Mouse (Mus musculus) limb, embryonic 14.5 days (tissue): ENCODE results near the gene Astn2. TPM values are rescaled to one million over a fixed set of nuclear protein-coding genes. Genes with fewer than 3 reads are reported as not detected.

Experiments
- ATAC-seq: fragments of 200-750 bp; cut with Nextera tagmentation; 2 replicates; pipeline ENCODE4 v1.8.0; 2017; ENCODE audit warnings: low read depth, moderate number of reproducible peaks, moderate TSS enrichment; ENCODE audit not compliant: low FRiP score
- DNase-seq: peaks from one replicate; pipeline ENCODE4 v3.0.0-alpha.2; 2015; ENCODE audit warnings: low spot score
- H3K27ac ChIP-seq: fragments of 300-500 bp; sonication (generic); replicated peaks from 2 replicates; pipeline ENCODE4 v1.5.1; 2014; ENCODE audit warnings: low read depth, mild to moderate bottlenecking, low read length, moderate library complexity, mixed read lengths
- H3K27me3 ChIP-seq: fragments of 300-500 bp; sonication (generic); 2 replicates; pipeline ENCODE4 v1.6.1; 2014; ENCODE audit warnings: low read length, mixed read lengths; ENCODE audit not compliant: control insufficient read depth, insufficient read depth
- H3K36me3 ChIP-seq: fragments of 300-500 bp; sonication (generic); 2 replicates; pipeline ENCODE4 v1.6.1; 2014; ENCODE audit warnings: mild to moderate bottlenecking, low read length, moderate library complexity, mixed read lengths; ENCODE audit not compliant: control insufficient read depth, insufficient read depth
- H3K4me1 ChIP-seq: fragments of 300-500 bp; sonication (generic); 2 replicates; pipeline ENCODE4 v1.6.1; 2014; ENCODE audit warnings: antibody characterized with exemption, low read length, mixed read lengths; ENCODE audit not compliant: control insufficient read depth, insufficient read depth
- H3K4me2 ChIP-seq: fragments of 300-500 bp; sonication (generic); replicated peaks from 2 replicates; pipeline ENCODE4 v1.6.1; 2014; ENCODE audit warnings: low read depth, mild to moderate bottlenecking, low read length, moderate library complexity; ENCODE audit not compliant: severe bottlenecking
- H3K4me3 ChIP-seq: fragments of 300-500 bp; sonication (generic); replicated peaks from 2 replicates; pipeline ENCODE4 v1.5.1; 2014; ENCODE audit warnings: low read length
- H3K9ac ChIP-seq: fragments of 300-500 bp; sonication (generic); 2 replicates; pipeline ENCODE4 v1.6.1; 2014; ENCODE audit warnings: mild to moderate bottlenecking, low read depth, low read length, moderate library complexity; ENCODE audit not compliant: severe bottlenecking
- H3K9me3 ChIP-seq: fragments of 300-500 bp; sonication (generic); 2 replicates; pipeline ENCODE4 v1.6.1; 2016; ENCODE audit warnings: low read length; ENCODE audit not compliant: control insufficient read depth
- POLR2A ChIP-seq: fragments of 200-500 bp; IDR thresholded peaks from 2 replicates; pipeline ENCODE4 v1.8.0; 2012; ENCODE audit warnings: inconsistent platforms, mild to moderate bottlenecking, moderate library complexity, borderline replicate concordance; ENCODE audit not compliant: insufficient read depth, insufficient read length; ENCODE audit errors: extremely low read depth
- WGBS: fragments of 180-500 bp; shearing (Covaris S2); extraction: QIAGEN DNeasy Blood & Tissue Kit; methylation state at CpG from one replicate; pipeline ENCODE4 v1.1.7; 2014; 5-methylcytosine and 5-hydroxymethylcytosine counted together
- polyA plus RNA-seq, 2 experiments: library from polyadenylated mRNA; depleted of rRNA in 1 of 2; stranded (reverse) in 1 of 2; unstranded in 1 of 2; fragments of >200 nt; fragmentation: Nextera tagmentation in 1 of 2; extraction: Ambion mirVana in 1 of 2; gene quantifications; 2 replicates each; pipeline versions ENCODE4 v1.2.1 to v1.2.3; 2012 to 2014

Astn2 gene
- polyA plus RNA-seq, 2 experiments: 1.6 to 8.7 TPM

DNA sequence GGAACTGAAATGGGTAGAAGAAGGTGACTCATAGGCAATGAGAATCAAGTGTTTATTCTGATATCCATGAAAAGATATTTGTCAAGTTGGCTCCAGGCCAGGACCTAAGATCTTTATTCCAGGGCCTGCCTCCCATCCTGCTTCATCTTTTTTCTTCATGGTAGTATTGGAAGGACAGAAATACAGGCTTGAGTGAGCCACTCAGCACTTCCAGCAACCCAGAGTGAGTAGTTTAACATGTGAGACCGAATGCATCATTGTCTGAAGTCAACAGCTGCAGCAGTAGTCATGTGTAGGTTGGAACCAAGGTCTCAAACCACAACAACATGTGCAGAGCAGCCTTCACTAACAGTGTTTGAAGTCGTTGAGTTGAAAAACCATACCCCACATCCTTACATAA lies 636.5 kb downstream of the Astn2 start:
- Histone ChIP-seq H3K36me3 (no peaks in the 10 kb centered on the region), H3K4me3 (no peak overlapping the region), H3K9me3 (no peaks in the 10 kb centered on the region), H3K9ac (no peak overlapping the region), H3K27ac (no peak overlapping the region), H3K4me1 (0 out of 2 replicates have a peak, but pooled peaks cover 3% of the 10 kb centered on the region), H3K27me3 (no peaks in the 10 kb centered on the region), H3K4me2 (no peak overlapping the region)
- no peak for ATAC-seq
- TF ChIP-seq POLR2A: no peak
- DNase-seq: peak; percentile 7
- 45% methylated on average over 2 of the region's 2 CpGs for WGBS

DNA sequence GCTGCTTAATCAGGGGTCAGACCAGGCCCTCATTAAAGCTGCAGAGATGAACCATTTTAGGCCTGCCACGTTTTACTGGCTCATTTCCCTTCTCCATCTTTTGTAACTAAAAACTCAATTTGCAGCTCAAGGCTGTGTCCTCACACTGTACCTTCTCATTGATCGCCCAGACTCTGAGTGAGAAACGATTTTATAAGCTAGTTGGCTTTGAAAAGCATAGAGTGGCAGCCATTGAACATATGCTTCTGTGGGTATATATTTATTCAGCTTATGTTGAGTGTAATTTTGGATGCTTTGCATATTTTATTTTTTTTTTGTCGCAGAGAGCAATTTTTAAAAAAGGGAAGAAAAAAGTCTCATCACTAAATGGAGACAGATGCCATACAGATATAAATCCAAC lies 637.0 kb downstream of the Astn2 start:
- TF ChIP-seq POLR2A: no peak
- no peak overlapping the region for H3K4me2 ChIP-seq
- 0 out of 2 replicates have a peak, but pooled peaks cover 3% of the 10 kb centered on the region for H3K4me1 ChIP-seq
- no peaks in the 10 kb centered on the region for H3K9me3 ChIP-seq
- whole genome bisulfite sequencing: 71% methylated on average over 4 of the region's 4 CpGs
- H3K27me3 ChIP-seq: no peaks in the 10 kb centered on the region
- H3K27ac ChIP-seq: no peak overlapping the region
- ATAC-seq: no peak
- H3K4me3 ChIP-seq: no peak overlapping the region
- DNase-seq: no peak
- no peak overlapping the region for H3K9ac ChIP-seq
- no peaks in the 10 kb centered on the region for H3K36me3 ChIP-seq

DNA sequence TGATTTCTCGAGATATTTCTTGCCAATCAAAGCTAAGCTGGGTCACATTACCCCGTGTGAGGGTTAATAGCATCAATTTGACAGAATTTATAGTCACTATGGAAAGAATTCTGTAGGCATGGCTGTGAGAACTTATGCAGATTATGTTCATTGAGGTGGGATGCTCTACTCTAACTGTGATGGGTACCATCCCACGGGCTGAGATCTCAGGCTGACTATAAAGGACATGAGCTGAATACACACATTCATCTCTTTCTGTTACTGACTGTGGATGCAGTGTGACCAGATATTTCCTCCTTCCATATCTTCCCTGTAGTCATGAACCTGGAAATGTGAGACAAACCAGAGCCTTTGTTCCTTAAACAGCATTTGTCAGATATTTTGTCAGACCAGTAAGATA lies 639.1 kb downstream of the Astn2 start:
- no peak overlapping the region for H3K4me2 ChIP-seq
- ATAC-seq: no peak
- H3K9ac ChIP-seq: no peak overlapping the region
- H3K4me1 ChIP-seq: 0 out of 2 replicates have a peak, but pooled peaks cover 3% of the 10 kb centered on the region
- H3K27me3 ChIP-seq: no peaks in the 10 kb centered on the region
- no peak for TF ChIP-seq POLR2A
- 71% methylated on average over 3 of the region's 3 CpGs for WGBS
- DNase-seq: no peak
- H3K36me3 ChIP-seq: no peaks in the 10 kb centered on the region
- H3K27ac ChIP-seq: no peak overlapping the region
- no peaks in the 10 kb centered on the region for H3K9me3 ChIP-seq
- no peak overlapping the region for H3K4me3 ChIP-seq

DNA sequence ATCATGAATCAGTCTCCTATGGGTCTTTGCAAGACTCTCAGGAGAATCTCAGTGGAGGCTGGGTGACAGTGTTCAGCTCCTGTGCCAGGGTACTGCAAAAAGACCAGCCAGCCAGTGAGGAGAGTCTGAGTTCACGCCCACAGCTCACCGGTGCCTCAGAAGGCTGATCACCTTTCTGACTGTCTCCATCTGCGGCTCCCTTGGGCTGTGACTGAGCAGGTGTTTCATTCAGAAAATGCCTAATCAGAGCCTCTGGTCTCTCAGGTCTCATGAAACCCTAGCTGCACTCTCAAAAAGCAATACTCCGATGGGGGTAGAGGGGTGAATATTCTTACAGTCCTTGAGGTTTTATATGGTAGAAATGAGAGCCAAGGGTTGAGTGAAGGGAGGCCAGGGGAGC lies 640.1 kb downstream of the Astn2 start:
- ATAC-seq: no peak
- Histone ChIP-seq H3K9ac (no peak overlapping the region), H3K4me1 (0 out of 2 replicates have a peak, but pooled peaks cover 3% of the 10 kb centered on the region), H3K27me3 (no peaks in the 10 kb centered on the region), H3K4me3 (no peak overlapping the region), H3K9me3 (no peaks in the 10 kb centered on the region), H3K27ac (no peak overlapping the region), H3K4me2 (no peak overlapping the region), H3K36me3 (no peaks in the 10 kb centered on the region)
- no peak for TF ChIP-seq POLR2A
- DNase-seq: no peak
- WGBS: 40% methylated on average over 4 of the region's 4 CpGs

DNA sequence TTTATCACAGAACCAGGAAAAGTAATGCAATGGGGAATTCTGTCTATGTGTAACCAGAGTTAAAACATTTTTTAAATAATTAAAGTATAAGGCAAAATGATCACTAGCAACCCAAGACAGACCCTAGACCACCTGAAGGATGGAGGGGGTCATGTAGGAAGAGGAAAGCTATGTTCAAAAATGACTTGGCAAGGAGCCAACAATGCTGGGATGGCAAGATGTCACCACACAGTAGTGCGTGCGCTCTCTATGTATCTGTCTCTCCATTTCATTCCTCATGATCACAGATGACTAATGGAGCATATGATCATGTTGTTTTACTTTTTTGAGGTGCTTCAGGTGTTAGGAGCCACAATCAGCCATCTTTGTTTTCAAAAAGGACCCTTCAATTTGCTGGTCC lies 640.6 kb downstream of the Astn2 start:
- Histone ChIP-seq H3K4me1 (0 out of 2 replicates have a peak, but pooled peaks cover 3% of the 10 kb centered on the region), H3K9me3 (no peaks in the 10 kb centered on the region), H3K27me3 (no peaks in the 10 kb centered on the region), H3K4me3 (no peak overlapping the region), H3K36me3 (no peaks in the 10 kb centered on the region), H3K27ac (no peak overlapping the region), H3K4me2 (no peak overlapping the region), H3K9ac (no peak overlapping the region)
- 88% methylated on average over 2 of the region's 2 CpGs for WGBS
- ATAC-seq: no peak
- no peak for TF ChIP-seq POLR2A
- DNase-seq: no peak

DNA sequence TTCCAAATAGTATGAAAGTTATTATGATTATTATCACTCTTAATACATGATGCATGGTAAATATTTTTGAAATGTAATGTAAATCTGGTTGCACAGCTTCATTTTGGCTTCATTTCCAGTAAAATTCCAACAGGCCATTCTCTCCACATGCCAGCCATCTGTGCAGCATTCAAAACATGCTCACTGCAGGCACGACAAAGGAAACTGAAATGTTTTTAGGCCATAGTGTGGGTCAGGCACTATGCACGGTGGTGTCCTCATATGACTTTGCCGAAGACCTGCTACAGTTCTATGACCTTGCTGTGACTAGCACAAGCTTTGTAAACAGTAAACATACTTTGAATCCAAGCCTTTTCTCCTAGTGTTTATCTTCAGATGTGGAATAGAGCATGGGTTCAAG lies 642.3 kb downstream of the Astn2 start:
- no peaks in the 10 kb centered on the region for H3K36me3 ChIP-seq
- H3K4me2 ChIP-seq: no peak overlapping the region
- no peak for ATAC-seq
- no peaks in the 10 kb centered on the region for H3K27me3 ChIP-seq
- TF ChIP-seq POLR2A: no peak
- DNase-seq: no peak
- H3K9ac ChIP-seq: no peak overlapping the region
- H3K9me3 ChIP-seq: no peaks in the 10 kb centered on the region
- 82% methylated on average over 3 of the region's 3 CpGs for WGBS
- H3K27ac ChIP-seq: no peak overlapping the region
- H3K4me1 ChIP-seq: 0 out of 2 replicates have a peak, but pooled peaks cover 3% of the 10 kb centered on the region
- no peak overlapping the region for H3K4me3 ChIP-seq
